ENCODE assay signal across 14 mouse cellular contexts in the genomic region with DNA sequence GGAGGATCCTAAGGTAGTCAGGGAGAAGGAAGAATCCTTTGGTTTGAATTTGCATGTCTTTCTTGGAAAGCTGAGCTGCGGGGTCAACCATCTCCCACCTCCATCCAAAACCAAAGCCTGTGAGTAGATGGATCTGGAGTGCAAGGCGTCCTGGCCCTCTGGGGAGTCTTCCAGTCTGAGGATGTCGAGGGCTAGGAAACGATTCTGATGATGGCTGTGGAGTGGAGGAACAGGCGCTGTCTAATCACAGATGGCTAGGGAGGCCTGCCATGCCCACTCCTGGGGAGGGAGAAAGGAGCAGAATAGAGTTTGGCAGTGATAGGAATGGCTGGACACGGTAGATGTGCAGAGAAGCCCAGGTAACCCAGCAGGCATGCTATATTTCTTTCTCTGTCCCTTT.
DNase-seq lines count a peak whose midpoint lies in the region; ATAC-seq lines count a peak whose summit lies in the region.
"Had no signal": no experiment of that assay in that cellular context is flagged by ENCODE, and none has a peak within 500 bp of the region (broad histone marks: within the 10 kb centered on the region; RNA-seq: fewer than 3 reads in every experiment).

No protein-coding gene starts in this region.

- H3K27me3 ChIP-seq in neural tube, embryonic 13.5 days, result no peaks in the 10 kb centered on the region
- H3K27me3 ChIP-seq in hindbrain, embryonic 16.5 days (replicated peaks; ENCODE audit: control insufficient read depth, insufficient read depth, low read length), result no peaks in the 10 kb centered on the region

- H3K4me3 ChIP-seq in neural tube, embryonic 13.5 days, result no peak overlapping the region
- no peak overlapping the region for H3K4me3 ChIP-seq in hindbrain, embryonic 16.5 days (ENCODE audit: low read length)
- H3K4me3 ChIP-seq: erythroblast, embryonic 14.5 days; heart, adult 2 months had no signal

- 51% methylated on average over 6 of the region's 6 CpGs for WGBS in neural tube, embryonic 13.5 days
- WGBS in hindbrain, embryonic 16.5 days, result 49% methylated on average over 6 of the region's 6 CpGs

- H3K4me2 ChIP-seq in neural tube, embryonic 13.5 days, result no peak overlapping the region
- no peak overlapping the region for H3K4me2 ChIP-seq in hindbrain, embryonic 16.5 days (ENCODE audit: low read length)

- no peak overlapping the region for H3K9ac ChIP-seq in neural tube, embryonic 13.5 days
- H3K9ac ChIP-seq in hindbrain, embryonic 16.5 days (ENCODE audit: low read depth, low read length), result no peak overlapping the region
- H3K9ac ChIP-seq: liver, postnatal 0 days had no signal

- ATAC-seq in cerebellum, adult (ENCODE audit: insufficient number of reproducible peaks, low FRiP score, low TSS enrichment), result peak; percentile 75
- ATAC-seq in neural tube, embryonic 13.5 days (ENCODE audit: low read depth), result no peak
- ATAC-seq in hindbrain, embryonic 16.5 days, result no peak
- ATAC-seq in erythroblast, adult 5-6 weeks (replicated peaks; ENCODE audit: low FRiP score, poor library complexity, severe bottlenecking), result no peak
- ATAC-seq: liver, postnatal 0 days had no signal

- no peaks in the 10 kb centered on the region for H3K36me3 ChIP-seq in neural tube, embryonic 13.5 days
- H3K36me3 ChIP-seq in hindbrain, embryonic 16.5 days (ENCODE audit: control insufficient read depth, insufficient read depth, low read length), result no peaks in the 10 kb centered on the region

- H3K9me3 ChIP-seq in neural tube, embryonic 13.5 days, result no peaks in the 10 kb centered on the region
- H3K9me3 ChIP-seq in hindbrain, embryonic 16.5 days (ENCODE audit: control insufficient read depth, low read length), result no peaks in the 10 kb centered on the region

- DNase-seq in cerebellum, postnatal 4 days (ENCODE audit: low spot score in 2 of 2), result no peak
- DNase-seq in neural tube, embryonic 10.5 days (ENCODE audit: extremely low spot score, low spot score), result no peak
- no peak for DNase-seq in adrenal gland, postnatal 25 days
- no peak for DNase-seq in thymus, postnatal 10 days (ENCODE audit: low spot score in 2 of 2)
- DNase-seq: adrenal gland, adult 2 months; heart, adult 2 months; heart, postnatal 36 days; kidney, adult 2 months; liver, postnatal 0 days had no signal

- H3K27ac ChIP-seq in neural tube, embryonic 13.5 days (replicated peaks), result peak overlapping the region; percentile 57
- H3K27ac ChIP-seq in hindbrain, embryonic 16.5 days (ENCODE audit: low read depth, low read length), result 0 out of 2 replicates have a peak overlapping the region, but pooled peaks have one; percentile 9
- H3K27ac ChIP-seq: heart, adult 2 months had no signal

- H3K4me1 ChIP-seq in neural tube, embryonic 13.5 days (replicated peaks), result peaks cover 73% of the 10 kb centered on the region
- peaks cover 41% of the 10 kb centered on the region for H3K4me1 ChIP-seq in hindbrain, embryonic 16.5 days (ENCODE audit: control insufficient read depth, insufficient read depth, low read depth, low read length)
